Mouse (Mus musculus) kidney, embryonic 14.5 days (tissue): Measurements from ENCODE around the gene Egr4. TPM values are rescaled to one million over a fixed set of nuclear protein-coding genes. Genes with fewer than 3 reads are reported as not detected.

Source experiments
- ATAC-seq: fragments of 200-750 bp; cut with Nextera tagmentation; 2 replicates; pipeline ENCODE4 v1.8.0; 2017; ENCODE audit warnings: moderate number of reproducible peaks, mild to moderate bottlenecking, moderate TSS enrichment, moderate library complexity; ENCODE audit not compliant: low FRiP score, low TSS enrichment
- H3K27ac ChIP-seq: fragments of 300-500 bp; sonication (generic); 2 replicates; pipeline ENCODE4 v1.5.1; 2014; ENCODE audit warnings: low read depth, mild to moderate bottlenecking, low read length, moderate library complexity, mixed read lengths
- H3K27me3 ChIP-seq: fragments of 300-500 bp; sonication (generic); 2 replicates; pipeline ENCODE4 v1.6.1; 2014; ENCODE audit warnings: mild to moderate bottlenecking, low read length; ENCODE audit not compliant: control insufficient read depth, insufficient read depth
- H3K36me3 ChIP-seq: fragments of 300-500 bp; sonication (generic); 2 replicates; pipeline ENCODE4 v1.6.1; 2014; ENCODE audit warnings: low read length, mixed read lengths; ENCODE audit not compliant: control insufficient read depth, insufficient read depth
- H3K4me1 ChIP-seq: fragments of 300-500 bp; sonication (generic); 2 replicates; pipeline ENCODE4 v1.6.1; 2014; ENCODE audit warnings: low read length, mixed read lengths; ENCODE audit not compliant: control insufficient read depth, insufficient read depth
- H3K4me2 ChIP-seq: fragments of 300-500 bp; sonication (generic); replicated peaks from 2 replicates; pipeline ENCODE4 v1.6.1; 2014; ENCODE audit warnings: low read depth, mild to moderate bottlenecking, low read length
- H3K4me3 ChIP-seq: fragments of 300-500 bp; sonication (generic); 2 replicates; pipeline ENCODE4 v1.5.1; 2014; ENCODE audit warnings: mild to moderate bottlenecking, low read length
- H3K9ac ChIP-seq: fragments of 300-500 bp; sonication (generic); 2 replicates; pipeline ENCODE4 v1.6.1; 2014; ENCODE audit warnings: low read depth, mild to moderate bottlenecking, low read length, moderate library complexity
- H3K9me3 ChIP-seq: fragments of 300-500 bp; sonication (generic); 2 replicates; pipeline ENCODE4 v1.6.1; 2016; ENCODE audit warnings: low read length; ENCODE audit not compliant: control insufficient read depth
- WGBS: fragments of 180-500 bp; shearing (Covaris S2); extraction: QIAGEN DNeasy Blood & Tissue Kit; methylation state at CpG from one replicate; pipeline ENCODE4 v1.1.7; 2014; 5-methylcytosine and 5-hydroxymethylcytosine counted together
- polyA plus RNA-seq: library from polyadenylated mRNA; unstranded; fragments of >200 nt; fragmentation: Nextera tagmentation; extraction: Ambion mirVana; gene quantifications from 2 replicates; pipeline ENCODE4 v1.2.1, GENCODE M21; 2014

The Egr4 gene
- polyA plus RNA-seq, 1 experiment from 2014 or later, result not detected

DNA sequence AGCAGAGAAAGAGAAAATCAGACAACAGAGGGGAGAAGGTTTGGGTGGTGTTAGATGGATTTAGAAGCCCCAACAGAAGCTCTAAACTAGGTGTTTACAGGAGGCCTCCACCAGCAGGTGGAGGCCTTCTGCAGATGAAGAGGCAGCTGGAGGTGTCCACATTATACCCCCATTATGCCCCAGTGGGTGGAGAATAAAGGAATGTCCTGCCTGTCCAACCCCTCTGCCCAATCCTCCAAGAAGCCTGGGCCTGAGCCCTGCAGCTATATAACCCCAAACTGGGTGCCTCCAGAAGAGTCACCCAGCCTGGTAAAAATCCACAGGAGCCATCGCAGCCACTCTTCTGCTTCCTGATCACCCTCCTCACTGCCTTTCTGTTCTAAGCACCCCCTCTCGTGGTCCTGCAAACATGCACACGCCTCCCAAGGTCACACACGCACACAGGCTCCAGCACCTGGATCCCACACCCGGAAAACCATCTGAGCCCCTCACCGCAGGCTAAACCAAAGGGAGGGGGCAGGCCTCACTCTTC lies 11.8 kb downstream of the Egr4 start:
- no peaks in the 10 kb centered on the region for H3K9me3 ChIP-seq
- 12% methylated on average over 6 of the region's 6 CpGs for WGBS
- no peak overlapping the region for H3K9ac ChIP-seq

DNA sequence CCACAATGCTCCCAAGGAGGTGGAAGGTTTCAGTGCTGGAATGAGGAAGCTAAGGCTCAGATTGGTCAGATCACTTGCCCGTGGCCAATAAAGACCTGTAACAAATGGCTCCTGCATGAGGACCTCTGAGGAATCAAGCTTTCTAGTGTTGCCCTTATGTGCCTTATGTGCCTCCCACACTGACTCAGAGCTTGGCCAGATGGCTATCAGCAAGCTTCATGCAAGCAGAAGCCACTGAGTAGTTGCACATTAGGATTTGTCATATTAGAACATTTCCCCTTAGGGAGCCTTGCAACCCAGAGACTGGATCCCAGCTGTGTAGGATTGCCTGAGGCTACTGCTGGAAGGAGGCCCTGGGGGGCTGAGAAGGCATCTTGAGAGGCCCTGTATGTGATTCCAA lies 13.0 kb downstream of the Egr4 start:
- Histone ChIP-seq H3K4me3 (no peak overlapping the region), H3K27ac (no peak overlapping the region), H3K4me2 (no peak overlapping the region), H3K9ac (no peak overlapping the region), H3K4me1 (peaks cover 6% of the 10 kb centered on the region; the same call in 1 of the 2 replicates), H3K9me3 (no peaks in the 10 kb centered on the region), H3K36me3 (no peaks in the 10 kb centered on the region), H3K27me3 (peaks cover 24% of the 10 kb centered on the region)
- 70% methylated on average over 1 of the region's 1 CpGs for WGBS
- ATAC-seq, result no peak

More for the DNA sequence above, 11.8 kb downstream of the Egr4 start:
- Histone ChIP-seq H3K4me1 (peaks cover 6% of the 10 kb centered on the region; the same call in 1 of the 2 replicates), H3K27ac (no peak overlapping the region), H3K4me3 (no peak overlapping the region), H3K27me3 (peaks cover 30% of the 10 kb centered on the region), H3K4me2 (peak overlapping the region; percentile 90), H3K36me3 (no peaks in the 10 kb centered on the region)
- no peak for ATAC-seq

DNA sequence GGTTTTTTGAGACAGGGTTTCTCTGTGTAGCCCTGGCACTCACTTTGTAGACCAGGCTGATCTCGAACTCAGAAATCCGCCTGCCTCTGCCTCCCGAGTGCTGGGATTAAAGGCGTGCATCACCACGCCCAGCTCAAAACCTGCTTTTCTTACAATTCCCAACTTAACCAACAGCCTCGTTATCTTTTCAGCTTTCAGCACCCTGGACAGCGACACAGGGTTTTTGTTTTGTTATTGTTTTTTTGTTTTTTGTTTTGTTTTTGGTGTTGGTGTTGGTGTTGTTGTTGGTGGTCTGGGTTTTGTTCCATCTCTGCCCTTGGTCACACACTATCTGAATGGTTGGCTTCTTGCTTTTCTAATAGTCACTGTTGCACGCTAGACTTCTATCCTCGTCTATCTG lies 15.2 kb downstream of the Egr4 start:
- H3K4me3 ChIP-seq, result no peak overlapping the region
- H3K9ac ChIP-seq, result no peak overlapping the region
- H3K27ac ChIP-seq, result no peak overlapping the region
- no peak for ATAC-seq
- no peaks in the 10 kb centered on the region for H3K9me3 ChIP-seq
- H3K4me2 ChIP-seq, result no peak overlapping the region
- 56% methylated on average over 9 of the region's 9 CpGs for WGBS
- H3K27me3 ChIP-seq, result peaks cover 16% of the 10 kb centered on the region
- no peaks in the 10 kb centered on the region for H3K36me3 ChIP-seq
- peaks cover 6% of the 10 kb centered on the region; the same call in 1 of the 2 replicates for H3K4me1 ChIP-seq

DNA sequence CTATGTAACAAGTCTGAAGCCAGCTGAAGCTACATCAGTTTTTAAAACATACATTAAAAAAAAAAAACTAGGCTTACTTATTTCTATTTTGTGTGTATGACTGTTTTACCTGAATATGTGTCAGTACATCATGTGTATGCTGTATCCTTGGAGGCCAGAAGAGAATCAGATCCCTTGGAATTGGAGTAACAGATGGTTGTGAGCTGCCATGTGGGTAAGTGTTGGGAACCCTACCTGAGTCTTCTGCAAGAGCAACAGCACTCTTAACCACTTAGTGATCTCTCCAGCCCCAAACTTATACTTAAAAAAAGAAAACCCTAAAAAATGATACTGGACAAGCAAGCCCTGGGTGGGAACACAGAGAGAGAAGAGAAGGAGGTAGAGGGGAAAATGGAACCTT lies 16.4 kb downstream of the Egr4 start:
- Histone ChIP-seq H3K4me3 (no peak overlapping the region), H3K27ac (no peak overlapping the region), H3K9ac (no peak overlapping the region), H3K27me3 (peaks cover 6% of the 10 kb centered on the region), H3K36me3 (no peaks in the 10 kb centered on the region), H3K4me1 (0 out of 2 replicates have a peak, but pooled peaks cover under 1% of the 10 kb centered on the region), H3K9me3 (no peaks in the 10 kb centered on the region), H3K4me2 (no peak overlapping the region)
- ATAC-seq, result no peak

DNA sequence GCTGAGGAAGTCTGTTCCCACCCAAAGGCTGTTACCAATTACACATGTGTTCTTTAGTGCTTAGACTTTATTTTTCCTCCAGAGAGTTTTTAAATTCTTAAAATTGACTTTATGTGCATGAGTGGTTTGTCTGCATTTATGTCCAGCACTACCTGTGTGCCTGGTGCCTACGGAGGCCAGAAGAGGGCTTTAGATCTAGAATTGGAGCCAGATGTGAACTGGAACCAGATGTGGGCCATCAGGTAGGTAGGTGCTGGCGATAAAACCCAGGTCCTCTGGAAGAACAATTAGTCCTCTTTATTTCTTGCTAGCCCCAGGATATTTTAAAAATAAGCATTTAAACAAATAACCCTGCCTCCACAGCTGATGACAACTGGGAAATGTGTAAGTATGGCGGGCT lies 21.8 kb downstream of the Egr4 start:
- no peaks in the 10 kb centered on the region for H3K36me3 ChIP-seq
- ATAC-seq, result no peak
- H3K27me3 ChIP-seq, result no peaks in the 10 kb centered on the region
- H3K4me1 ChIP-seq, result no peaks in the 10 kb centered on the region; the same call in 1 of the 2 replicates
- H3K9me3 ChIP-seq, result no peaks in the 10 kb centered on the region
- WGBS, result 88% methylated on average over 3 of the region's 3 CpGs
- H3K4me2 ChIP-seq, result no peak overlapping the region
- H3K9ac ChIP-seq, result no peak overlapping the region
- no peak overlapping the region for H3K27ac ChIP-seq
- H3K4me3 ChIP-seq, result no peak overlapping the region

DNA sequence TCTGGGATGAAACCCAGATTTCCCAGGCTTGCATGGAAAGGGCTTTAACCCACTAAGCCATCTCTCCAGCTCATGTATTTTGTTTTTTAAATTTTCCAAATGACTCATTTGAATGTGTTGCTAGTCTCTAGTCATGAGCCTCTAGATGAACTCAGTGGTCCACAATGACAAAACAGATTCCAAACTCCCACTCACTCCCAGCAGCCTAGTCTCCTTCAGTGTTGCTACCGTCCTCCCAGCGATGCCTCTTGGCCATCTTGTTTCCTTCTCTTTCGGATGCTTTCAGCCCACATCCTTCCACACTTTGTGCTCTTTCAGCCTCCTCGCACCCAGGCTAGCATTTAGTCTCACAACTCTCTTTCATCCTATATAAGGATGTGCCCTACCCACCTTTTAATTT lies 23.1 kb downstream of the Egr4 start:
- Histone ChIP-seq H3K36me3 (no peaks in the 10 kb centered on the region), H3K9me3 (no peaks in the 10 kb centered on the region), H3K27ac (no peak overlapping the region), H3K4me3 (no peak overlapping the region), H3K27me3 (peaks cover 9% of the 10 kb centered on the region), H3K4me1 (no peaks in the 10 kb centered on the region; the same call in 1 of the 2 replicates), H3K9ac (no peak overlapping the region), H3K4me2 (no peak overlapping the region)
- WGBS, result 87% methylated on average over 4 of the region's 4 CpGs
- ATAC-seq, result no peak

DNA sequence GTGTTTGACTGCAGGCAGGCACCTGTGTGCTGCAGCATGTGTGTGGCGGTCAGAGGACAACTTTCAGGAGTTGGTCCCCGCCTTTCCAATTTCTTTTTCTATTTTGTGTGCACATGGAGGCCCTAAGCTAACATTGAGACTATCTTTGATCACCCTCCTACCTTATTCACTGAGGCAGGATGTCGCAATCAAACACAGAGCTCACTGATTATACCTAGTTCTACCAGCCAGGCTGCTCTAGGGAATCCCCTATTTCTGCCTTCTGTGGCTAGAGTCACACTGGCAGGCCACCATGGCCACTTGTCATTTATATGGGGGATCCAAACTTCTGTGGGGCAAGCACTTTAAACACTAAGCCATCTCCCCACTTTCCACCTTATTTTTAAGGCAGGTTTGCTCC lies 23.7 kb downstream of the Egr4 start:
- Histone ChIP-seq H3K9ac (no peak overlapping the region), H3K27ac (no peak overlapping the region), H3K36me3 (no peaks in the 10 kb centered on the region), H3K4me2 (no peak overlapping the region), H3K4me1 (no peaks in the 10 kb centered on the region; the same call in 1 of the 2 replicates), H3K4me3 (no peak overlapping the region), H3K9me3 (no peaks in the 10 kb centered on the region), H3K27me3 (peaks cover 14% of the 10 kb centered on the region)
- ATAC-seq, result no peak
- 79% methylated on average over 3 of the region's 3 CpGs for WGBS

DNA sequence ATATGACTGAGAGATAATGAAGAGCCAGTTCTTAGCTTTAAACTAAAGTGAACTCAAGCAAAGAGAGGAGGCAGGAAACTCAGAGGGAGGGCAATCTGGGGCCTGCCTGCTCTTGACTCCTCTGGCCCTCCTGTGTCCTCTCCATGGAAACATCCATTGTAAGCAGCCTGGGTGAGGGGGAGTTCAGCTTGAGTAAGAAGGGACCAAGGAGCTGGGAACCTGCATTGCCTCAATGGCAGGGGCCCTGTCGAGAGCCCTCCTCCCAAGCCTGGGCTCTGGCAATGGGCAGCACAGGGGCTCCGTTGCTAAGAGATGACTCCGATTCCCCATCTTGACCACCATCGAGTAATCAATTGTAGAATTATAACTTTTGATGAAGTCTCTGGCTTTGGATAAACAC lies 24.9 kb downstream of the Egr4 start:
- peaks cover 26% of the 10 kb centered on the region for H3K27me3 ChIP-seq
- ATAC-seq, result peak; percentile 67; the same call in 1 of the 2 replicates
- WGBS, result 72% methylated on average over 4 of the region's 4 CpGs

DNA sequence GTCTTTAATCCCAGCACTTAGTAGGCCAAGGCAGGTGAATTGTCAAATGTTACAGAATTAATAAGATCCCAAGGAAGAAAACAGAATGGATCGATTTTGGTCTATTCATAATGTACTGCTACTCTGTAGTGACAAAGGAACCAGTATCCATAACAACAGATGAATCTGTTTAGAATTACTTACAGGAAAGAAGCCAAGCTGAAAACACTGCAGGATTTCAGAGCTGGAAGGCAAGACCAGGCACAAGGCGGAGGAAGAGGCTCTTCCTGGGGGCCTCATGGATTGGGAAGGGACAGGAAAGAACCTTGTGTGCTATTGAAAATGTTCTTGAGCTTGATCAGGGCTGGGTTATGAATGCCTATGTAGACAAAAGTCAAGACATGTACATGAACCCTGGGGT lies 27.7 kb downstream of the Egr4 start:
- H3K4me2 ChIP-seq, result no peak overlapping the region
- no peaks in the 10 kb centered on the region for H3K9me3 ChIP-seq
- no peaks in the 10 kb centered on the region; the same call in 1 of the 2 replicates for H3K4me1 ChIP-seq
- H3K4me3 ChIP-seq, result no peak overlapping the region
- 86% methylated on average over 2 of the region's 2 CpGs for WGBS
- no peak for ATAC-seq
- no peak overlapping the region for H3K27ac ChIP-seq
- no peaks in the 10 kb centered on the region for H3K36me3 ChIP-seq
- peaks cover 36% of the 10 kb centered on the region for H3K27me3 ChIP-seq
- H3K9ac ChIP-seq, result no peak overlapping the region

More for the DNA sequence above, 24.9 kb downstream of the Egr4 start:
- no peak overlapping the region for H3K4me3 ChIP-seq
- H3K4me2 ChIP-seq, result no peak overlapping the region
- H3K4me1 ChIP-seq, result no peaks in the 10 kb centered on the region; the same call in 1 of the 2 replicates
- H3K9ac ChIP-seq, result no peak overlapping the region
- no peaks in the 10 kb centered on the region for H3K36me3 ChIP-seq
- no peaks in the 10 kb centered on the region for H3K9me3 ChIP-seq
- H3K27ac ChIP-seq, result no peak overlapping the region
